Mouse (Mus musculus) adrenal gland, postnatal 10 days (tissue): ENCODE results near the gene Ncl. TPM values are rescaled to one million over a fixed set of nuclear protein-coding genes. Genes with fewer than 3 reads are reported as not detected.

Experiments used
- DNase-seq: peaks from one replicate; pipeline ENCODE4 v3.0.0; 2021; ENCODE audit warnings: mixed read lengths
- microRNA-seq: library from miRNA; unstranded; fragments of <30 nt; microRNA quantifications from one replicate; pipeline ENCODE4 v1.2.0, GENCODE M21; 2021
- total RNA-seq, 2 experiments: library from RNA; stranded (reverse); gene quantifications; 2 replicates each; pipeline ENCODE4 v1.2.3; 2021

Ncl gene
- total RNA-seq, 2 experiments from 2014 or later, result 242 to 251 TPM

GRCm38 (mm10) chr1:86313096-86313771, 46.0 kb downstream of the Ncl start:
- DNase-seq, result no peak

DNA sequence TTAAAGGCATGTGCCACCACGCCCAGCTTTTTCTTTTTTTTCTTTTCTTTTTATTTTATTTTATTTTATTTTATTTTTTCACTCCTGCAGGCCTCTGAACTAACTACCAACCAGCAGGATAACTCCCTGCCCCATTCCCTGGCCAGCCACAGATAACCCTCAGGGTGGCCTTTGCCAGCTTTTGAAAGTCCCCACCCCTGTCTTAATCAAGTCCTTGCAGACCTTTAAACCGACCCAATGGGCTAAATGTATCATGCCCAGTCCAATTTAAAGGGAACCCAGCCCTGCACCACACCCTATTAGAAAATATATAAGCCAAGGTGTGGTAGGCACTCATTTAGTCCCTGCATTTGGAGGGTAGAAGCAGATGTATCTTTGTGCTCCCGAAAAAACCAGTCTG, 46.9 kb downstream of the Ncl start:
- no peak for DNase-seq

GRCm38 (mm10) chr1:86311467-86312005, 47.7 kb downstream of the Ncl start:
- DNase-seq, result no peak

- no peak for DNase-seq
Measured at GRCm38 (mm10) chr1:86310536-86311310, 48.5 kb downstream of the Ncl start.

DNA sequence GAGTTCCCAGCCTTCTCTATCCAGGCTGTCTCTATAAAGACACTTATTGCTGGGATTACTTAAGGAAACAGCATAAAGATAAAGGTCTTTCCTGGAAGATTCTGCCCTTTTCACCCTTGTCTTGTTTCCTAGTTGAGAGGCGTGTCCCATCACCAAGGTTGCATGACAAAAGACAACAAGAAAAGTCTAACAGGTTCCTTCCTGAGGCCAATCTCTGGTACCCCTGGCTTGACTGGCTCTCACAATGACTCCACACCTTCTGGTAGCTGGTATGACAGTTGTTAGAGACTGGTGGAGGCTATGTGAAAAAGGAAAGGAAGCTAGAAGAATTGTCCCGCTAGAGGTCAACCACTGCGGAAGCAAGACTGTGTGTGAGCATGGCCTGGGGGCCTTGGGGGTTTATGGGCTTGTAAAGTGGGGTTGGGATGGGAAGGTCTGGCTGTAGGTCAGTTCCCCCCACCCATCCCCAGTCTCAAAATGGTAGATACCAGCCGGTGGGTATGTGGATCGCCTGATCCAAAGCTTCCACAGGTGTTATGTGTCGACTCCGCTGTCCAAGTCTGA, 49.8 kb downstream of the Ncl start:
- no peak for DNase-seq

GRCm38 (mm10) chr1:86307871-86308641, 51.1 kb downstream of the Ncl start:
- no peak for DNase-seq

DNA sequence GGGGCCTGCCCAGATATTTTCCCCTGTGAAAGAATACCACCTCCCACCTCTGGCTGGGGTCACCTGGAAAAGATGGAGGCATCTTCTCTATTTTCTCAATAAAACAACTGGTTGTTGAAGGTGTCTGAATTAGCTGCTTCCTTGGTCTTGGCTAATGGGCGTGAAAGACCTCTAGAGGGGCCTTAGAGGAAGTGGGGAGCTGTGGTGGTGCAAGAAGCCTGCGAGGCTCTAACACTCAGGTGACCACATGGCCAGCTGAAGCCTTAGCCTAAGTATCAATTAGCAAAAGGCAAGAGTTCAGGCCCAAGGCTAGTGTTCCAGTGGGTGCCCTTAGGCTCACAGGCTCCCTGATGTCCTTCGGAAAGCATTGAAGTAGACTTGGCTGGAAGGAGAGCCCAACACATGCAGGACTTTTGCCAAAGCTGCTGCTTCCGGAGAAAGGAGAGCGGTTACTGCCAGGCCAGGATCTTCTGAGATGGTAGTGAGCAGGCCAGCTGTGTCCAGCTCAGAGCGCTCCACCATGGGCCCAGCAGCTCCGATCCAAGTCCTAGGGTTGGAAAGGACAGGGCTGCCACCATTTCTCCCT, 51.9 kb downstream of the Ncl start:
- DNase-seq, result no peak

- DNase-seq, result no peak
Measured at GRCm38 (mm10) chr1:86306686-86307085, 52.5 kb downstream of the Ncl start.

GRCm38 (mm10) chr1:86303873-86304250, 55.3 kb downstream of the Ncl start:
- DNase-seq, result no peak

GRCm38 (mm10) chr1:86303063-86303872, 55.9 kb downstream of the Ncl start:
- peak; percentile 70 for DNase-seq

DNA sequence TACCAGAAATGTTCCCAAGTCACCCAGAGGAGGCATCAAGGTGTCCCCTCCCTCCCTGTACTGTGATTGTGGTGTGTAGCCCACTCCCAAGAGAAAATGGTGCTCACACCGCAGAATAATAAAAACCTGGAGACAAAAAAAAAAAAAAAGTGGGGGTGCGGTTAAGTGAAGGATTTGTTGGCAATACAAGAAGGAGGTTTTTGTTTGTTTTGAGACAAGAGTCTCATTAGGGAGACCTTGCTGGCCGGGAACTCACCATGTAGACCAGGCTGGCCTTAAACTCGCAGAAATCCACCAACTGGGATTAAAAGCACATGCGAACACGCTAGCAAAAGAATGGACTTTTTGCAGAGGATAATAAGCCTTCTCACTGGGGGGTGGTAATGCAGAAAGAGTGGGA, 56.7 kb downstream of the Ncl start, which contains the start of gene B3gnt7:
B3gnt7 (plus strand) TSS at position 301 of the 400 bp plus-strand sequence.
- DNase-seq, result no peak

DNA sequence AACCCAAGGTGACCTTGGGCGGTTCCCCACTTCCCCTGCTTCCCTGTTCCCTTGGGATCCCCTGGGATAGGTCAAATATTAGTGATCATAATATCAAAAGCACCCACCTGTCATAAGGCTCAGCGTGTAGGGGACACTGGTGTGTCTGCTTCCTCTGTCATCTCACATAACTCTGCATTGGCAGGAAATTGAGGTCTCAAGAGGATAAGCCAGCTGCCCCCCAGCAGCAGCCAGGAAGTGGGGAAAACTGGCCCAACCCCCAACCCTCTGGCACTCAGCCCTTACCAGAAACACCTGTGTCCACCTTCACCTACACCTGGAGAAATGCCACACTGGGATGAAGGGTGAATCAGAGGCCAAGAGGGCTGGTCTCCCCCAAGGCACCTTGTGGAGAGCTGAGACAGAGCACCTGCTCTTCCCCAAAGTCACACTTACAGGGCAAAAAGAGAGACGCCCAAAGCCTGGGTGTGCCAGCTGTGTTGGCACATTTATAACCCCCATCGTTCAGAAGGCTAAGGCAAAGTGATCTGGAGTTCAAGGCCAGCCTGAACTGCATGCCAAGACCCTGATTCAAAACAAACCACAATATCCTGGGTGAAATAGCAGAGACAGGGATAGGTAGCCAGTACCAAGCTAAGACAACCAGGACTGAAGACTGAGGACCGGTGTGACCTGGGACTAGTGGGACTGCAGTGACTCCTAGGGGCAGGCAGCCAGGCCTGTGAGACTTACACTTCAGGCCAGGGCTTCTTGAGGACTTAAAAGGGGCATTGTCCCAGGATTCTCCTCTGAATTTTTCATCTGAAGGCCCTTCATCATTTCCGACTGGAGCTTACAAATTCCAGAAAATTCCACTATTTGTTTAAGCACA, 57.7 kb downstream of the Ncl start:
- DNase-seq, result no peak

GRCm38 (mm10) chr1:86300731-86301130, 58.5 kb downstream of the Ncl start:
- no peak for DNase-seq

GRCm38 (mm10) chr1:86300093-86300492, 59.1 kb downstream of the Ncl start:
- DNase-seq, result no peak

Small RNAs within 50 kb of the gene (microRNA-seq; reads per million reads assigned to microRNA genes)
- gene mmu-mir-3535, result 634 reads per million, percentile 67 among the genes with 10 or more reads in this experiment

Other genes starting within 250 kb of the Ncl start
- gene Htr2b, start 247.4 kb downstream of the Ncl start, total RNA-seq, result under 1 TPM; 0.21 to 0.27 TPM
- 1 to 10 TPM; 1.3 to 2.7 TPM for gene Gm21972, start 225.8 kb downstream of the Ncl start, total RNA-seq
- gene Armc9, start 204.6 kb downstream of the Ncl start, total RNA-seq, result 10 to 100 TPM in 1 of 2 experiments, 1 to 10 TPM in 1; 7.9 to 10.9 TPM
- gene B3gnt7, start 56.6 kb downstream of the Ncl start, total RNA-seq, result under 1 TPM; 0.36 to 0.55 TPM
- gene Nmur1, start 66.8 kb upstream of the Ncl start, total RNA-seq, result not detected
- gene Tex44, start 66.9 kb upstream of the Ncl start, total RNA-seq, result not detected
- gene Ptma, start 167.3 kb upstream of the Ncl start, total RNA-seq, result 100 to 1,000 TPM; 804 to 831 TPM
- 10 to 100 TPM; 28.8 to 32.8 TPM for gene Pde6d, start 223.2 kb upstream of the Ncl start, total RNA-seq
- 10 to 100 TPM; 10.4 to 15.0 TPM for gene Cops7b, start 223.5 kb upstream of the Ncl start, total RNA-seq